Mouse (Mus musculus) embryo, embryonic 10.5 days (tissue): ENCODE measurements around the gene Ubqlnl.

Experiments used
- DNase-seq: peaks from one replicate; pipeline ENCODE4 v3.0.0-alpha.2; 2015; ENCODE audit warnings: low spot score

The Ubqlnl gene

DNA sequence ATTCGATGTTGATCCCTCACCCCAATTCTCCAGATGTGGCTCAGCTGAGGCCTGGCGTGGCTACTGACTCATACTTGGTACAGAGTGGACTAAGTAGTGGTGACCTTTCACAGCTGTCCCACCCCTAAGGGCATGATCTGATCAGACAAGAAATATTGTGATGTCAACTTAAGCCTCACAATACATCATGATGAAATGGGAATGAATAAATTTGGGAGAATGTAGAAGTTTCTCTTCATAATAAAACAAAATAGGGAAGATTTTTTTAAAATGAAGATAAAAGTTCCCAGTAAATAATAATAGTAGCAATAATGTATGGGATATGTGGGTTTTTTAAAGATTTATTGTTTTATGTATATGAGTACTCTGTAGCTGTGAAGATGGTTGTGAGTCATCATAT is at the start of gene Ubqlnl:
TSS of gene Ubqlnl (minus strand) at position 101 of the 400 bp plus-strand sequence.
- DNase-seq, result no peak

DNA sequence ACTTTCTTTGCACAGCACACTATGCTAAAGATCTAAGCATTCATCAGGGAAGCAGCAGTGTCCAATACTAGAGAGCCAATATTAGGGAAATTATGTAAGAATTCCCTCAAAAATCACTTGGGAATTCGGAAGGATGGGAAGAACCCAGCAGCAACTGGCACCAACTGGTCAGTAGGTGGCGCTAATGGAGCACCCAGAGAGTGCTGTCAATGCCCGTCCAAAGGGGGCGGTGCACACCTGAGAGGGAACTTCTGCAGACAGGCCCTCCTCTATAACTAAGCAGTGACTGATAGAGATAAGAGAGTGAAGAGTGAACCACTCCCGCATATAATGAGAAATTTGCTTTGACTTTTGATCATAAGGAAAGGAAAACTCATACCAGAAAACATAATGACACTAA is 49.5 kb upstream of the Ubqlnl start:
- DNase-seq, result peak; percentile 85

DNA sequence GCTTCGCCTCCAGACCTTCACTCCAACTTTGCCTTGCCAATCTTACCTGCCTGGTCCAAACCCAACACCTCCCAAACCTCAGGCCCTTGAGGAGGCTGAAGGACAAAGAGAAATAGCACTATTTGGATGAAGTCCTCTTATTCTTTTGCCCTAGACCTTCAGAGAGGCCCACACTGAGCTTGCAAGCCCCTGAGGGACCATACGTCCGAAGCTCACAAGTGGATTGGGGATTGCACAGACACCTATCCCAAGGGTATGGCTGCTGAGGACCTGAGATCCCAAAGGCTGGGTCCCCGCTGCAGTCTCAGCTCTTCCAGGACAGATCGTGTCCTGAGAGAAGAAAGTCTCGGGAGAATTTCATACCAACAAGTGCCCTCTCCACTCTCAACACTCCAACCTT is 45.5 kb upstream of the Ubqlnl start, which contains the start of gene Olfr649:
TSS of gene Olfr649 (minus strand) at position 101 of the 400 bp plus-strand sequence.
- DNase-seq, result no peak

DNA sequence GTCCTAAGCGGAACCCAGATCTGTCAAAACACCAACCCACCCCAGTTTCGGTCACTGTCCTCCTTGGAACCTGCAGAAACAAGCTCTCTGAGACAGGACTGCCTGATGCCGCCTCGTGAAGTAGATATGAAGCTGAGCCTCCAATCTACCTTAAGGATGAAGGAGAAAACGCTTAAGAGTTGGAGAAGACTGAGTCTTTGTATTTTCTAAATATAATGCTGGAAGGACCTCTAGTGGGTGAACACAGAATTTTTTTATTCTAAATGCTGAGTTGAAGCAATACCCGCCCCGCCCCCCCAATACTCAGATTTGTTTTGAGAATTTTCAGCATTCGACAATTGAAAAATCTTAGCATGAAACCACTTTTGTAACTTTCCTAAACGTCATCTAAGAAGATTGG is 40.9 kb upstream of the Ubqlnl start:
- DNase-seq, result no peak

DNA sequence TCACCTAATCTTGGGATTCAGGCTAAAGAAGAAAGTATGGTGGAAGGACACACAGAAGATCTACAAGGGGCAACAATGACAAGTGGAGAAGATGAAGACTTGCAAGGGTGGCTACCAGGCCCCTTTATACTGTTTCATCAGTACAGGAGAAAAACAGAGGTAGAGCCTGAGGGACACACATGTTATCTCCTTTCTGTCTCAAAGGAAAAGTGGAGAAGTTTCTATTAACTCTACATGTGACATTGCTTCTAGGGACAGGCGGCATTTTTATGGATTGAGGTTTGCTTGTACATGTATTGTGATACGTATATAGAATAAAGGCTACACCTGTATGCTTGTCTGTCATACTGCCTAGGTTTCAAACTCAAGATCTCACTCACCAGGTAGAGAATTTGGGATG is 32.9 kb upstream of the Ubqlnl start, which contains the start of gene Olfr648:
TSS of gene Olfr648 (minus strand) at position 101 of the 400 bp plus-strand sequence.
- DNase-seq, result no peak

DNA sequence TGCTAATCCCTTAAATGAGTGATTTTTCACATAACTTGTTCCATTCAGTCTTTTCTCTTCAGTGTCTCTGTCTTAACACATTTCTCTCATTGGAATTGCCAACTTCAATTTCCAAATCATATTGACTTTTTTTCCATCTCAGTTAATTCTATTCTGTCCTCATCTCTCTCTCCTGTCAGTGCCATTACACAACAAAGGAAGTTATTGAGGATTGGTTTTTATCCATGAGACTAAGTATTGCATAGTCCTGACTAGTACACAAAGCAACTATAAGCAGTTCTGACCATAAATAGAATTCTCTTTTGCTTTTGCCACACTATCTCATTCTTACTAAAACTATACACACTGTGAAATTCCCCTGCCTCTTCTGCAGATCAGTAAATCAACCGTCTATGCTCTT is 28.7 kb upstream of the Ubqlnl start:
- DNase-seq, result no peak

DNA sequence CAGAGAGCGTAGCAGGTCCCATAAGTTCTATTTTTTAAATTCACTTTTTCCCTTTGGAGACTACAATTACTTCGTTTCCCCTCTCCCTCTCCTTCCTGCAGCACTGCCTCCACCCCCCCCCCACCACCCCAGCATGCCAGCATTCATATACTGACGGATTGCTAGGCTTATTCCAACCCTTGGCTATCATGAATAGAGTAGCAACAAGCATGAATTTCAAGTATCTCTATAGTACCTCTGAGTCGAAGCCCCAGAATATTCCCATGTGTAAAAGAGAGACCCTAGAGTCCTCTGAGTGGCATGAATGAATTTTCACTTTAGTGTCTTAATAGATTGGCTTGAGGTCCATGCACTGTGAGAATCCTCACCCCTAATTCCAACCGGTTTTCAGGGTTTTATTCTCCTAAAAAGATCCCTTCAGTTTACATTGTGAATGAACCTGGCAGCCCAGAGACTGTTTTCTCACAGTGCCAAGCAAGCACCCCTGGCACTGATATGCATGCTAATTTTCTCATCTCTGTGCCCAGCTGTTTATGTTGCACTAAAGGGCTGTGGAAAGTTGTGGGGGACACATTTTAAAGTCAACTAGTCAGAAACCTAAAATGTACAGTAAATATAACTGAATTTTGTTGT is 28.2 kb upstream of the Ubqlnl start:
- no peak for DNase-seq

DNA sequence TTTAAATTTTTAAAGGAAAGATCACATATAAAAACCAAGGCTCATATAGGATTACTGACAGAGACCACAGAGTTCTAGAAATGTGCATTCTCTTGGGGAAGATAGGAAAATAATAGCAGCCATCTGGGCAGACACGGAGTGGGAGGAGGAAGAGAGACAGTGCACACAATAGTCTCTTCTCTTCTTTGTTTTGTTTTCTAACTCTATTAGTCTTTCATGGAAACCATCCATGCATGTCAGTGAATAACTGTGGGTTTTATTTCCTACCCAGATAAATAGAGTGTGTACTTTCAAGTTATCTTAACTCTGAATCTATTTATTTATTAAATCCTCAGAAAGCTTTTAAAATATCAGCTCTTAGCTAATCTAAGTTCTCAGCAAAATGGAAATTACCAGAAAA is 24.7 kb upstream of the Ubqlnl start:
- DNase-seq, result no peak

DNA sequence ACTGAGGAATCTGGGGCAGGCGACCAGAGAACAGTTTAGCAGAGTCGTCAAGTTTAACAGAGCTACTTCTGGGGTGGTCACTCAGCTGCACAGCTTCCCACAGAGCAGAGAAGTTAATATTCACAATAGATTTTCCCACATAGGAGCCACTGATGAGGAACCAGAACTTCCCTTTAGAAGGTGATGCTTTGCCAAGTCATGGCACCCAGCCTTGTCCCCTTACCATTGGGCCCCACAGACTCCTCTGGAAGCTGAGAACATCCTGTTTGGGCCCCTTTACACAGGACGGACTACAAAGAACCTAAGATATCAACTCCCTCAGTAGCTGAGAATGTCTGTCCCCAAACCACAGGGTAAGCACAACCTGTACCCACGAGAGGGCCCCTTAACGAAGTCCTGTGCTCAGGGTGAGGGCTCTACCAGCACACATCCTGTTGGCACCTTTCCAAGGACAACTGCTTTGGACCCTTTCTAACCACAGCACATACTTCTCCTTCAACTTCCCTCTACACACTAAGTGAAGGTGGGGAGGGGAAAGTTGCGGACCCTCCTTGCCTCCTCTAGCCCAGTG is 19.4 kb upstream of the Ubqlnl start:
- no peak for DNase-seq

DNA sequence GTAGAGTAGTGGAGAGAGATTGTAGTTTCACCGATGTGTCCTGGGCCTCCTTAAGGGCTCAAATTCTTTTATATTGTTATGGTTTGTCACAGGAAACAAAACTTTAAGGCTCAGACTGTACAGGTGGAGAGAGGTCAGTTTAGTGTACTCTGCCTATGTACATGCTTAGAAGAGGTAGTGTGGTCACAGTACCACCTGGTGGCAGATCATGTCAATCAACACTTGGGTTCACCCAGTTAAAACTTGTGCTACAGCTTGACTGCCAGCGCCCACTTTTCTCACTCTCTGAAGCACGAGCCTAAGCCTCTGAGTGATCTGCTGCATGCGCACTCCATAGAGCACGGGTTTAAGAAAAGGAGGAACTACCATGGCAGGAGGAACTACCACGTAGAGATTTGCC is 16.7 kb upstream of the Ubqlnl start:
- no peak for DNase-seq

DNA sequence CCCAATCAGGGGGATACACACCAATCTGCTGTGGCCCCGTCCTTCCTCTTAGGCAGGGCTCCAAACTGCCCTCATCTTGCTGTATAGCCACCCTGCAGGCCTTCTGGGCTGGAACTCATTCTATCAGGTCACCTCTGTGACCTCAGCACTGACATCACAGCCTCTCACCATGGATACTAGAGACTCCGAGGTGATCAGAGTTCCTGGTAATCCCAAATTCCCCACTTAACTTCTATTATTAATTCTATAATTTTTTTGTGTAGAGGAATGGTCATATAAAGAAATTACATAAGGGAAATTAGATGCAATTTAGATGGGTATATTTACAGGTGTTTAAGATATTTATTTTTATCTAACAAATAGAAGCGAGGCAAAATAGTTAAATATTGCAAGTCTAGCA is 7.2 kb downstream of the Ubqlnl start, which contains the start of gene Ubqln3:
TSS of gene Ubqln3 (minus strand) at position 101 of the 400 bp plus-strand sequence.
- DNase-seq, result no peak

DNA sequence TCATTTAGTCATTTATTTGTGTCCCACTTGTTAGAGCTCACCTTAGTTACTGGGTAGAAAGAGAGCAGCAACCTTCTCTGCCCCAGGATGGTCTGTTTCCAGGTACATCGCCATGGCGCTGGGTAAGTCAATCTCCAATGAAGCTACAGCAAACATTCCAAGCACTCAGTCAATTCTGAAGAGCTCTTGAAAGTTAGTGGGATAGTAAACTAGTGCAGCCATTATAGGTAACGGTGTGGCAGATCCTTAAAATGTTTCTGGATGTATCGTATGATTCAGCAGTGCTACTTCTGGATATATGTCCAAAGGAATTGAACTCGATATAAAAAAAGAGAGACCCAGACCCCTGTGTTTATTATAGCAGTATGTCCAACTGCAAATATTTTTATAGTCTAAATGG is 13.1 kb downstream of the Ubqlnl start, which contains the start of gene Olfr643:
TSS of gene Olfr643 (minus strand) at position 101 of the 400 bp plus-strand sequence.
- DNase-seq, result no peak

DNA sequence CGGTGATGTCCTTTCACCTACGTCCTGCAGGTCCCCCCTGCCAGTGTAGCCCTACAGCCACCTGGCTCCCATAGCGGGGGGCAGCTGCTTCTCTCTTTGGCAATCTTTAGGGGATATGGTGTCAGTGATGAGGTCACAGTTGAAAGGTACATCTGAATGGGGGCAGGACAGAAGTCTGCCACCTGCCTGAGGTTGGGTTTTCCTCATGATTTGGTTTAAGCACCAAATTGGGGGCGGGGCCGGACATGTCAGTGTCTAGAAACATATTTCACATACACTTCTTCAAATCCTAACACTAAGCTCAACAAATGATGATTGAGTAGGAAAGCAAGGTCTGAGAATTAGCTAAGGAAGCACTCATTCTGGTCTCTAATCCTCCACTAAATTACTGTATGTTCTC is 20.6 kb downstream of the Ubqlnl start, which contains the start of gene Ubqln5:
TSS of gene Ubqln5 (minus strand) at position 101 of the 400 bp plus-strand sequence.
- DNase-seq, result no peak

DNA sequence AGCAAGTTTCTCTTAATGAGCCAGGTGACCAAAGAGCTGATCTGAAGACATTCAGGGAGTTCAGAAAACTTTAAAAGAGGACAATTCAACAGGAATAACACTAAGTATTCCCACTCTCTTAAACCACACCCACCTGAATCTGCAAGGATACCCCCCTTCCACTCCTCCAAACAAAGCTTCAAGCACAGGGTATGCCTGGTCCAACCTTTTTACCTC is 45.7 kb downstream of the Ubqlnl start, which contains the start of gene Olfr646:
TSS of gene Olfr646 (plus strand) at position 117 of the 216 bp plus-strand sequence.
- DNase-seq, result no peak

DNA sequence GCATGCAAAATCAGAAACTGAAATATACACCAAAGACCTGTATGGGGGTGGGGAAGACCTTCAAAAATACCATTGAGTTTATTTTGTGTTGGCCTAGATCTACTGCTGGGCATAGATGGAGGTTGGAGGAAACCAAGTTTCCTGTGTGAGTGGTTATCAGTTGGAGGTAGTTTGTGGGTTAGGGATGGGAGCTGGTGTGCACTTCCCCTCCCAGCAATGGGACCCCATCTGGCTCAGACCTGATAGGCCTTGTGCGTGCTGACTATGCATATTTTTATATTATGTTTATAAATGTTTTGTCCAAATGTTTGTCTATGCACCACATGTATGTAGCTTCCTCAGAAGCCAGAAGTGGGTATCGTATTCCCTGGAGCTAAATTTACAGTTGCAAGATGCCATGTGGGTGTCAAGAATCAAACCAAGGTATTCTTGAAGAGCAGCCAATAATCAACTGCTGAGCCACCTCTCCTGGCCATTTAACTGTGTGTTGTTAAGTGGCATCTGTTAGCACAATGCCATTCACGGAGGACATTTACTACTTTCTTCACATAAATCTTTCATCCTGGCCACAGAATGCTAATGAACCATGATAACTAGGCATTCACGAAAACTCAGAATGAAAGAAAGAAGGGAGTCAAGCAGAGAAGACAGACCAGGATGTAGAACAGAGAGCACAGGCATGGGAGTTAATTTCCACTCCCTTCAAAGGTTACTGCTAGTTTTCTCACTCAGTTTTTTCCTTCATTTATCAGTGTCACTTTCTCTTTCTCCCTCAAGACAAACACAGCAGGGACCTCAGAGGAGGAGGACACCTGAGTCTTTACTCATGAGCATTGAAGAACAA is 46.2 kb downstream of the Ubqlnl start:
- peak; percentile 9 for DNase-seq
